Mouse (Mus musculus) spleen, adult 18-20 months (tissue): ENCODE measurements at regions not wholly inside any gene's neighbourhood (a gene's known extent, or its start where the extent isn't known, plus 50 kb on each side); places are given as distances from the start of the nearest gene placed in this dataset.
"Not testable (repeated sequence)": the region's sequence is repeated elsewhere in the genome, so short reads cannot be mapped to it uniquely, and the experiment has no call there.

Source experiments
- DNase-seq, 2 experiments: peaks; one replicate each; pipeline ENCODE4 v3.0.0; 2022; ENCODE audit warnings: mixed read lengths in 2 of 2

- DNase-seq: no peak
Observed at GRCm38 (mm10) chr3:79002173-79002848, 284.0 kb downstream of the Rapgef2 start.

- DNase-seq: no peak
Observed at GRCm38 (mm10) chr3:79001754-79002153, 284.6 kb downstream of the Rapgef2 start.

GRCm38 (mm10) chr3:79000293-79000692, 286.0 kb downstream of the Rapgef2 start:
- DNase-seq: no peak

- DNase-seq: no peak
Observed at GRCm38 (mm10) chr3:78999803-79000202, 286.5 kb downstream of the Rapgef2 start.

GRCm38 (mm10) chr3:78988120-78988519, 298.2 kb downstream of the Rapgef2 start:
- no peak for DNase-seq

GRCm38 (mm10) chr3:78986726-78987125, 299.6 kb downstream of the Rapgef2 start:
- DNase-seq: no peak

- no peak for DNase-seq
Observed at GRCm38 (mm10) chr3:78981057-78981456, 305.3 kb downstream of the Rapgef2 start.

- DNase-seq: no peak
Observed at GRCm38 (mm10) chr3:78978781-78979180, 307.5 kb downstream of the Rapgef2 start.

GRCm38 (mm10) chr3:78966683-78967549, 319.4 kb downstream of the Rapgef2 start:
- peak in 1 of 2 experiments; percentile 11 for DNase-seq

GRCm38 (mm10) chr3:78964231-78964858, 322.0 kb downstream of the Rapgef2 start:
- DNase-seq: no peak

- no peak for DNase-seq
Observed at GRCm38 (mm10) chr3:78958781-78959180, 327.5 kb downstream of the Rapgef2 start.

GRCm38 (mm10) chr3:78955364-78955763, 331.0 kb downstream of the Rapgef2 start:
- no peak for DNase-seq

- DNase-seq: not testable (repeated sequence)
Observed at GRCm38 (mm10) chr3:78949385-78949784, 336.9 kb downstream of the Rapgef2 start.

GRCm38 (mm10) chr3:78948700-78949099, 337.6 kb downstream of the Rapgef2 start:
- DNase-seq: no peak

- DNase-seq: peak in 1 of 2 experiments; percentile 41
Observed at GRCm38 (mm10) chr3:78948171-78948570, 338.1 kb downstream of the Rapgef2 start.

GRCm38 (mm10) chr3:78947183-78947582, 339.1 kb downstream of the Rapgef2 start:
- no peak for DNase-seq

- DNase-seq: no peak
Observed at GRCm38 (mm10) chr3:78944185-78944584, 342.1 kb downstream of the Rapgef2 start.

- no peak for DNase-seq
Observed at GRCm38 (mm10) chr3:78932975-78933374, 353.3 kb downstream of the Rapgef2 start.

GRCm38 (mm10) chr3:78919850-78920249, 366.5 kb downstream of the Rapgef2 start:
- no peak for DNase-seq

- DNase-seq: peak; percentile 65 to 81
Observed at GRCm38 (mm10) chr3:78919407-78919806, 366.9 kb downstream of the Rapgef2 start.

- no peak for DNase-seq
Observed at GRCm38 (mm10) chr3:78908196-78908844, 378.0 kb downstream of the Rapgef2 start.

GRCm38 (mm10) chr3:78907778-78908177, 378.5 kb downstream of the Rapgef2 start:
- no peak for DNase-seq
